Mouse (Mus musculus) CD8-positive naive resting alpha-beta T cell, adult 57 days (primary cell): ENCODE data around the gene Dnajc13. TPM values are rescaled to one million over a fixed set of nuclear protein-coding genes. Genes with fewer than 3 reads are reported as not detected.

Experiments
- total RNA-seq: library from RNA; stranded (reverse); gene quantifications from one replicate; pipeline ENCODE4 v1.2.4, GENCODE M21; 2023

Gene Dnajc13
- total RNA-seq: 90.4 TPM

DNA sequence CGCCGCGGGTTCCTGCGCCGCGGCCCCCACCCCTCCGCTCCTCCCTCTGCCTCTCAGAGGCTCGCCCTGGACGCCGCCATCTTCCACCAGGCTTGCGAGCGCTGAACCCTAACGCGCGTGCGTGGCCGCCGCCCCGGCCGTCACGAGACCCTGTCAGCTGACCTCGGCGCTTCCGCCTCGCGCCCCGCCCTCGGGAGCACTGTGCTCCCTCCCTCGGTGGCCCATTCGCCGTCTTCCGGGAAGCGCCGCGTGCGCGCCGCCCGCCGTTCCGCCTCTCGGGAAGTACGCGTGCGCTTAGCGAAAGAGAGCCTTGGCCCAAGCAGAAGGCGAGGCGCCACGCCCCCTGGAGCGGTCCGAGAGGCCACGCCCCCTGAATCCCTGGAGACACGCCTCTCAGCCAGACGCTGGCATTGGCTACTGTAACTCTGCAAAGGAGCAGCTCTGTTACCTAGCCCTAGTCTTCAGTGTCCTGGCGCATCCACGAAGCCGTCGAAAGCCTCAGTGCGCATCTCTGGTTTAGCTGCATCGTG lies at the start of gene Dnajc13:
Dnajc13 (minus strand) TSS at position 108 of the 530 bp plus-strand sequence.

GRCm38 (mm10) chr9:104126833-104127232 lies 135.9 kb downstream of the Dnajc13 start, which contains the start of gene Ackr4:
Gene Ackr4 (minus strand): TSS chr9:104126933.

Other genes with a start within 250 kb of the Dnajc13 start
- gene Gm28305, start 222.3 kb downstream of the Dnajc13 start, total RNA-seq: 3.8 TPM
- gene Uba5, start 199.8 kb downstream of the Dnajc13 start, total RNA-seq: 24.4 TPM
- gene Acad11, start 199.6 kb downstream of the Dnajc13 start, total RNA-seq: 11.8 TPM
- gene Ackr4, start 136.0 kb downstream of the Dnajc13 start, total RNA-seq: not detected
- 47.3 TPM for gene Acpp, start 74.8 kb upstream of the Dnajc13 start, total RNA-seq